ENCODE assay signal across 7 mouse cellular contexts in the genomic region with DNA sequence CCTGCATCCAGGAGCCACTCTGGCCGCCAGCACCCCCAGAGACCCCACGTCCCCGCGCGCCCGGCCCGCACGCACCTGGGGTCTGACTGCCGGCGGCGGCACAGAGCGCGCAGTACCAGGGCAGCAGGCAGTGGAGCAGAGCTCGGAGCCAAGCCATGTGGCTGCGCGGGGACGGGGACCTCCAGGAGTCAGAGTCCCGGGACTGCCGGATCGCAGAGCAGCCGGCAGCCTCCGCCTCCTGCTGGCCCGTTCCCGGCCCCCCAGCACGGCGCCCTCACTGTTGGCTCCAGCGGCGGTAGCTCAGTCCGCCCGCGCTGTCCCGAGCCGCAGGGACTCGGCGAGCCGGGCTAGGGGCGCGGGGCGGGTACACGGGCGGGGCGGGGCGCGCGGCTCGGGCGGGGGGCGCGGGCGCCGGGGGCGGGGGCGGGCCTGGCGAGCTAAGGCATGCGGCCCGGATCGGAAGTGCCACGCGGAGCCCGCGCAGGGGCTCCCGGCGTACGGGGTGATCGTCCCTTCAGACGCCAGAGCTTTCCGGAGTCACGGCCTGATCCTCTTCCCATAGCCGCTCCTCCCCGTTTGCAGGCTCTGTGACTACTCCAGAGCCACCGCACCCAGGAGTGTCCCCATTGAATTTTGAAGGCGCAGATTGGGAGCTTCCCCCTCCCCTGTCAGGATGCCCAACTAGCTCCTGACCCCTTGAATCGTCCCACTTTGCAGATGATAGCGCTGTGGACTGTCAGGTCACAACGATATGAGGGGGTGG. TPM values are rescaled to one million over a fixed set of nuclear protein-coding genes. Genes with fewer than 3 reads are reported as not detected.
DNase-seq lines count a peak whose midpoint lies in the region; ATAC-seq lines count a peak whose summit lies in the region.

Adamts14 (minus strand) TSS at position 358 of the 763 bp plus-strand sequence.

- 0% methylated on average over 10 of the region's 75 CpGs for WGBS in embryonic facial prominence, embryonic 14.5 days
- under 1% methylated on average over 62 of the region's 75 CpGs for WGBS in hindbrain, embryonic 10.5 days
- WGBS in liver, embryonic 13.5 days (ENCODE audit: insufficient replicate concordance): under 1% methylated on average over 48 of the region's 75 CpGs

- no peaks in the 10 kb centered on the region for H3K27me3 ChIP-seq in embryonic facial prominence, embryonic 14.5 days (replicated peaks; ENCODE audit: control insufficient read depth, insufficient read depth, low read length)
- peaks cover 46% of the 10 kb centered on the region for H3K27me3 ChIP-seq in hindbrain, embryonic 10.5 days (ENCODE audit: insufficient read depth, poor library complexity, severe bottlenecking)
- H3K27me3 ChIP-seq in liver, embryonic 13.5 days: peaks cover 43% of the 10 kb centered on the region

- H3K9ac ChIP-seq in embryonic facial prominence, embryonic 14.5 days (ENCODE audit: low read depth, low read length): peak within 1 kb of the TSS; percentile 77
- H3K9ac ChIP-seq in liver, embryonic 13.5 days: peak within 1 kb of the TSS; percentile 59

- H3K9me3 ChIP-seq in embryonic facial prominence, embryonic 14.5 days (ENCODE audit: control insufficient read depth, low read length): no peaks in the 10 kb centered on the region
- no peaks in the 10 kb centered on the region for H3K9me3 ChIP-seq in hindbrain, embryonic 10.5 days
- H3K9me3 ChIP-seq in liver, embryonic 13.5 days (replicated peaks): no peaks in the 10 kb centered on the region

- H3K4me2 ChIP-seq in embryonic facial prominence, embryonic 14.5 days (ENCODE audit: low read depth, low read length): peak within 1 kb of the TSS; percentile 93
- H3K4me2 ChIP-seq in liver, embryonic 13.5 days: peak within 1 kb of the TSS; percentile 65

- H3K36me3 ChIP-seq in embryonic facial prominence, embryonic 14.5 days (ENCODE audit: control insufficient read depth, insufficient read depth, low read length): no peaks in the 10 kb centered on the region
- no peaks in the 10 kb centered on the region for H3K36me3 ChIP-seq in hindbrain, embryonic 10.5 days
- H3K36me3 ChIP-seq in liver, embryonic 13.5 days: no peaks in the 10 kb centered on the region

- peak within 1 kb of the TSS; percentile 62 for H3K4me3 ChIP-seq in embryonic facial prominence, embryonic 14.5 days (ENCODE audit: low read depth, low read length)
- peak within 1 kb of the TSS; percentile 69 for H3K4me3 ChIP-seq in hindbrain, embryonic 10.5 days
- H3K4me3 ChIP-seq in liver, embryonic 13.5 days (replicated peaks): peak within 1 kb of the TSS; percentile 51

- peak; percentile 55 for DNase-seq in 3T3-L1 (ENCODE audit: low read depth, low spot score)
- DNase-seq in CD4-positive helper T cell, adult 2 months (ENCODE audit: low read depth, low spot score): peak; percentile 29
- peak; percentile 65 for DNase-seq in embryonic facial prominence, embryonic 14.5 days (ENCODE audit: low spot score)
- DNase-seq in hindbrain, embryonic 10.5 days (ENCODE audit: low spot score): peak; percentile 61
- no peak for DNase-seq in liver, embryonic 13.5 days
- peak; percentile 59 for DNase-seq in retina, embryonic 14.5 days (ENCODE audit: low spot score)
- DNase-seq in spleen, postnatal 10 days (ENCODE audit: low spot score in 2 of 2): no peak

- peak within 1 kb of the TSS; percentile 68 for H3K27ac ChIP-seq in embryonic facial prominence, embryonic 14.5 days (replicated peaks; ENCODE audit: low read depth, low read length)
- H3K27ac ChIP-seq in hindbrain, embryonic 10.5 days: peak within 1 kb of the TSS; percentile 84
- no peak within 1 kb of the TSS for H3K27ac ChIP-seq in liver, embryonic 13.5 days

- ATAC-seq in embryonic facial prominence, embryonic 14.5 days (ENCODE audit: low read depth): peak; percentile 79
- ATAC-seq in liver, embryonic 13.5 days (ENCODE audit: low read depth): peak; percentile 49

- H3K4me1 ChIP-seq in embryonic facial prominence, embryonic 14.5 days (ENCODE audit: control insufficient read depth, insufficient read depth, low read length): peaks cover 15% of the 10 kb centered on the region; the same call in 1 of the 2 replicates
- H3K4me1 ChIP-seq in hindbrain, embryonic 10.5 days (replicated peaks): peaks cover 41% of the 10 kb centered on the region
- peaks cover 5% of the 10 kb centered on the region for H3K4me1 ChIP-seq in liver, embryonic 13.5 days (replicated peaks)

RNA-seq across cellular contexts. Expression of gene Adamts14, which starts in this region (rescaled TPM):
- polyA plus RNA-seq in embryonic facial prominence, embryonic 14.5 days (2014; fragmentation: Nextera tagmentation; extraction: Ambion mirVana): 7.2 and 7.3 TPM in 2 replicates
- polyA plus RNA-seq in hindbrain, embryonic 10.5 days (2016; fragmentation: Nextera tagmentation; extraction: Ambion mirVana): 0.26 and 0.43 TPM in 2 replicates
- 0.16 and 0.21 TPM in 2 replicates for polyA plus RNA-seq in liver, embryonic 13.5 days (2015; fragmentation: Nextera tagmentation; extraction: Ambion mirVana)

Comparison
In these comparisons a context has a peak if more than half of its experiments do, and no peak if none do; other contexts are left out.
1. Peak in DNase-seq, H3K4me3 ChIP-seq and H3K27ac ChIP-seq in hindbrain, embryonic 10.5 days; RNA of the gene not detected or under 1 TPM.
2. Peak in ATAC-seq, H3K4me3 ChIP-seq, H3K9ac ChIP-seq and H3K4me2 ChIP-seq in liver, embryonic 13.5 days; RNA of the gene not detected or under 1 TPM.
3. DNase-seq: peak in 3T3-L1 (single experiment), CD4-positive helper T cell, adult 2 months (single experiment), embryonic facial prominence, embryonic 14.5 days (single experiment) and retina, embryonic 14.5 days (single experiment); none in liver, embryonic 13.5 days (single experiment) and spleen, postnatal 10 days (0 of 2).
4. Peak in every context shown above with its lines, with median percentiles within 50 percentile points of each other: H3K4me3 ChIP-seq.